Mouse (Mus musculus) spleen, postnatal 14 days (tissue): Measurements from ENCODE around the gene Ltk.
A peak's percentile ranks its signal among the peaks of the same experiment; 100 is the strongest.
"Not testable (repeated sequence)": the region's sequence is repeated elsewhere in the genome, so short reads cannot be mapped to it uniquely, and the experiment has no call there.

ENCODE experiments used
- DNase-seq, 2 experiments: peaks; one replicate each; pipeline ENCODE4 v3.0.0; 2021 to 2022; ENCODE audit warnings: low spot score in 2 of 2

Gene Ltk

DNA sequence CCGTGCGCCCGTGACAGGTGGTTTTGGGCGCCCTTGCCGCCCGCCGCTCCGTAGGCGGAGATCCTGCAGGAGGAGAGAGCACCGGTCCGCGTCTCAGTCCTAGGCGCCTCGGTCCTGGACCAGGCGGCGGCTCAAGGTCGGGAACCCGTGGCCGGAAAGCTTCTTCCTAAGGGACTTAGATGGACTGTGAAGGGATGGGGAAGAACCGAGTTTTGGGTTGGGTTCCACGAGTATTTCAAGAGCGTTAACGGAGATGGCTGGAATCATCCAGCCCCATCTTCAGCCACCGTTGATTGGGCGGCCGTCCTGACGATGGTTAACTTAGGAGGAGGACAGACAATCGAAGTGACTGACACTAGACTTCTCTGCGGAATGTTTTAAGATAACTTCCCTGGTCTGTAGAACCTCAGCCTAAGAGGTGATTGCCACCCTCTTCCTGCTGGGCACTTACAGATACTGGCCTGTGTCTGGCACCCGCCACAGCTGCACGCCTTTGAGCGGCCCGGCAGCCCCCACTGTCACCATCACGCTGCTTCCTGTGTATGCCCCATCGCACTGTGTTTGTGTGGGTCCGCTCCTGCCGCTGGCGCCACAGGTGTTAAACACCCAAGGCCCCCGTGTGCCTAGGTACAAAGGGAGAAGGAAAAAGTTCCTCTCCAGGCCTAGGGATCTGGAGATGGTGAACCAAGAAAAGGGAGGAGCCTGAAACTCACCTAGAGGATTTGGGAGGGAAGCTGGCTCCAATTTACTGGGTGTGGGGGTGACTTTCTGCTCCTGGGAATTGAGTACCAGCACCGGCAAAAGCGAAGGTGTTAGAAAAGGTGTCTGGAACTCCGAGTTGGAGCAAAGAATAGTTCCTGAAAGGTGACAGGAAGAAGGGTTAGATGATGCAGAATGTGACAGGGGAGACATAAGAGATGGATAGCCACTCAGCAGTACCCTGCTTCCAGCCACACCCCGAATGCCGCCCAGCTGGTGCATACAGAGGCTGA lies 1.1 kb downstream of the Ltk start:
- DNase-seq, result peak in 1 of 2 experiments; percentile 19

DNA sequence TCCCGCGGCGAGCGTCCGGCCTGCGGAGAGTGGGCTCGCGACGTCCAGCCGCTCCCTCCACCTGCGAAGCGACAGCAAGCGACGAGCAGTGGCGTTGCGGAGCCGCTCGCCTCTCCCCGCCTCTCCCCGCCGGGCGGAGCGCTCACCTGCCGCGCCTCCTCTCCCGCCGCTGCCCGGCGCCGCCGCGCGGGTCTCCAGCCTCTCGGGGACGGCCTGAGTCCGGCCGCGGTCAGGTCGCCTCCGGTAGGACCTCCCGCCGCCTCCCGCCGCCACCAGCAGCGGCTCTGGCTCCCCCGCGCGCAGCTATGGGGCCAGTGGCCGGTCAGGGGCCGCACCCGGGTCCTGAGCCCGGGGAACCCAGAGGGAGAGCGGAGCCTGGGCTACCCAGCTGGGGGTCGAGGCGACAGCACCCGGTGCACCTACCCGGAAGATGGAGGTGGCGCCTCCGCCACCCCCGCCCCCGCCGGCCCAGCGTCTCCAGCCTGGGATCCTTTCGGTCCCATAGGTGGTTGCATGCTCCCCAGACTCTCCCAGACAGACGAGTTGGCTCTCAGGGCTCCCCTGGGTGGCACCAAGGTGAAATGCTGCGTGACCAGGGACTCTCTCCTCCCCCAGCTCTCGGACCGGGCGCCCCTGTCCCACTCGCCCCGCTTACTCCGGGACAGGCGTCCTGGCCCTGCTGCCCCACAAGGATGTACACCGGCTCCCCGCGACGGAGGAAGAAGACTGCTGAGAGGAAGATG lies 2.0 kb downstream of the Ltk start:
- no peak for DNase-seq

DNA sequence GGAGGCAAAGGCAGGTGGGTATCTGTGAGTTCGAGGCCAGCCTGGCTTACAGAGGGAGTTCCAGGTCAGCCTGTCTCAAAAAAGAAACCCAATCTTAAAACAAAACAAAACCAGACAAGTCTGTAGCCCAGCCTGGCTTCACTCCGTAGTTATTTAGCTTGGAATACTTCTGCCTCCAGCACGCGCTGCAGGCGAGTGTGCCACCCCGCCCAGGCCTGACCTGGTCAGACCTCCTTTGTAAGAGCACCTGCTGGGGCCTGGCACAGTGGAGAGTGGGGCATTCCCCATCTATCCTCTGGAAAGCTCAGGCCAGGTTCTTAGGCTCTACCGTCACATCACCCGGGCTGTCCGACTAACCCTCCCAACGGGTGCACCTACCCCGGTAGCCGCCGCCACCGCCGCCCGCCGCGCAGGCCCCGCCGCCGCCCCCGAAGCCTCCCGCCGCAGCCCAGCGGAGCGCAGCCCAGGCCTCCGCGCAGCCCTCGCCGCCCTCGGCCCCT lies 2.6 kb downstream of the Ltk start:
- no peak for DNase-seq

GRCm38 (mm10) chr2:119749260-119749659 lies 11.0 kb downstream of the Ltk start:
- no peak for DNase-seq

DNA sequence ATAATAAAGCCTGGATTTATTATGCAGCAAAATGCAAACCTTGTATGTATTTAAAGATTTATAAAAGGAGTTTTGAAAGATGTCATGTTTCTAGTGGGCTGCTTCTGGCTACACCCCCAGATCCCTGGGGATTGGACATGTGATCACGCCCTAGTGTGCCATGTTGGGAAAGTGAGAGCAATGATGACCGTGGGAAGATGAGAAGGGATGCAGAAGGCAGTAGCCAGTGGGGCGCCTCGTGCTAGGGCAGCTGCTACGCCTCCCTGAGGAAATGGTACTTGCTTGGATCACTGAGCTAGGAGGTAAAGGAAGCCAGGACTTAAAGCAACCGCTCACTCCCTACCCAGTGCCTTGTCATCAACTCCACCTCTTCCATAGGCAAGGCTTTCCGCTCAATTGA lies 12.7 kb downstream of the Ltk start:
- DNase-seq, result no peak

- no peak for DNase-seq
These were observed 14.9 kb downstream of the Ltk start for GRCm38 (mm10) chr2:119745281-119745680.

- no peak for DNase-seq
These were observed 15.8 kb downstream of the Ltk start for GRCm38 (mm10) chr2:119744163-119745111.

DNA sequence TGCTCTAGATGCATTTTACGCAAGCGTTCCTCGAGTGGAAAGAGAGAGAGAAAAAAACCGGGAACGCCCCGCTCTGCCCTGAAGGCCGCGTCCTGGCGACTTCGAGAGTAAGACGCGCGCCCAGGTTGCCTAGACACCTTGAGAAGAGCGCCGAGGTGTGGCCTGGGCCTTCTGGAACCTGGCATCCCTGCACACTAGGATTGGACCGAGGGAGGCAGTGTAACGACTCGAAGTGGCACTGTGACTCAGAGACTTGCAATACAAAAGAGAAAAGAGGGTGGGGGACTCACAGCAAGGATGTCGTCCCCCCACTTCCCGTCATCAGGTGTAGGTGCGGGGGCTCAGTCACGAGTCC lies 16.4 kb downstream of the Ltk start:
- DNase-seq, result no peak

DNA sequence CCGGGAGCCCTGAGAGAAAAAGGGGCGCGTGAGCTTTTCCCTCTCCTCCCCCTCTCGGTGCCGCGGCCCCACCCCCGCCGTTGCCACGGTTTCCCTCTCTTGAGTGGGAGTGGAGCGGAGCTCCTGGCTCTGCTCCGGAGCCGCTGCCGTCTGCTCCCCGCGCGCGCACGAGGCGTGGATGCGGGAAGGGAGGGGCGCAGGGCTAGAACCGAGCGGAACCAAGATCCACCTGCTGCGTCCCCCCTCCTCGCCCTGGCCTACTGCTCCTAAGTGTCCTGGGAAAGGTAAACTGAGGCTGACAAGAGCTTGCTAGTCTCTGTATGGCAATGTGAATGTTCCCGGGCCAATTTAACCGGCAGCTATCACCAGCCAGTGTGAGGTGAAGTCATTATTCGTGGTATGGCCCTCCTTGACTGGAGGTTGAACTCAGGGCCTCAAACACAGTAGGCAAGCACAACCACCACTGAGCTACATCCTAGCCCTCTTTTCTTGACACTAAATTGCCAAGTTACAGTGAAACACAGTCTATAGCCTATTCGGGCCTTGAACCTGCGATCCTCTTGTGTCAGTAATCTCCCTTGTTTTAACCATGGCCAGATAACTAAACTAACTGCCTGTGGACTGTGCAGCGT lies 16.9 kb downstream of the Ltk start:
- DNase-seq, result no peak

GRCm38 (mm10) chr2:119742461-119743175 lies 17.6 kb downstream of the Ltk start:
- DNase-seq, result peak in 1 of 2 experiments; percentile 35

- DNase-seq, result peak in 1 of 2 experiments; percentile 49
These were observed 18.4 kb downstream of the Ltk start, which contains the start of gene Itpka for GRCm38 (mm10) chr2:119741581-119742411. Gene Itpka (plus strand): TSS chr2:119742337.

GRCm38 (mm10) chr2:119740567-119740966 lies 19.7 kb downstream of the Ltk start:
- DNase-seq, result no peak

- no peak for DNase-seq
These were observed 23.1 kb downstream of the Ltk start for GRCm38 (mm10) chr2:119737124-119737523.

DNA sequence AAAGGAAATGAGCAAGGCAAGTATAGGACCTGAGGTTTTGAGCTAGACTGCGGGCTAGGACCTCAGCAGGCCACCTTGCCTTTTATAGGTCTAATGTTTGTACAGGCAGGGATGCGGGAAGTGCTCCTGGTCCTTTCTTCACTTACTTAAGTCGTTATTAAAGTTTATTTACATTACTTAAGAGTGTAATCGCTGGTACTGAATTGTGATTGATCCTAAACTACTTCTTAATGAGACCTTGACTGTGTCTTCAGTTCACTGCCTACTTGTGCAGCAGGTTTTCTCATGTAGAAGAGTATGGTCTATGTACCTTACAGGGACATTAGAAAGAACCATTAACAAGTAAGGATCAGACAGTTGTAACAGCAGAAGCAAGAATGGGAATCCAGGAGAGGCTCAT lies 29.5 kb downstream of the Ltk start:
- no peak for DNase-seq

- DNase-seq, result no peak
These were observed 32.3 kb downstream of the Ltk start for GRCm38 (mm10) chr2:119727762-119728416.

GRCm38 (mm10) chr2:119721070-119721469 lies 39.2 kb downstream of the Ltk start:
- no peak for DNase-seq

DNA sequence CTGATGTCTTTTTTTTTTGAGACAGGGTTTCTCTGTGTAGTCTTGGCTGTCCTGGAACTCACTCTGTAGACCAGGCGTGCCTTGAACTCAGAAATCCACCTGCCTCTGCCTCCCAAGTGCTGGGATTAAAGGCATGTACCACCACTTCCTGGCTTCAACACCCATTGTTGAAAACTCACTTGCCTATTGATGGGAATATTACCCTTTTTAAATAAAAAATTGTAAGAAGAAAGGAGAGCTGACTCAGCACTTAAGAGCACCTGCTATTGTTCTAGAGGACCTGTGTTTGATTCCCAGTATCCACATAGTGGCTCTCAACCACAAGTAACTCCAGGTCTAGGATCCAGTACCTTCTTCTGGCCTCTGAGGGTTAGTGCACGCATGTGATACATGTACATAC lies 44.4 kb downstream of the Ltk start:
- not testable (repeated sequence) for DNase-seq

GRCm38 (mm10) chr2:119710011-119710410 lies 50.2 kb downstream of the Ltk start:
- DNase-seq, result no peak

- no peak for DNase-seq
These were observed 52.6 kb downstream of the Ltk start for GRCm38 (mm10) chr2:119707676-119708075.
